Mouse (Mus musculus): ENCODE data around the gene Ms4a14.
"Not testable (repeated sequence)": the region's sequence is repeated elsewhere in the genome, so short reads cannot be mapped to it uniquely, and the experiment has no call there.

The Ms4a14 gene

GRCm38 (mm10) chr19:11263549-11263948, 50.7 kb downstream of the Ms4a14 start:
- DNase-seq (ENCODE audit: low spot score in 2 of 2), result no peak

GRCm38 (mm10) chr19:11262932-11263331, 51.3 kb downstream of the Ms4a14 start:
- not testable (repeated sequence) for DNase-seq (ENCODE audit: low spot score in 2 of 2)

- no peak for DNase-seq (ENCODE audit: low spot score in 2 of 2)
These were observed 52.7 kb downstream of the Ms4a14 start for GRCm38 (mm10) chr19:11261522-11261921.

Measured in right cerebral cortex, adult 2 months (tissue).